Mouse (Mus musculus) bone marrow, adult 2 months (tissue): Measurements from ENCODE around the gene Cttnbp2nl. TPM values are rescaled to one million over a fixed set of nuclear protein-coding genes. Genes with fewer than 3 reads are reported as not detected.

Experiments
- H3K27ac ChIP-seq: fragments of 200-500 bp; 2 replicates; pipeline ENCODE4 v1.5.1; 2012; ENCODE audit warnings: low read depth, mild to moderate bottlenecking, control low read depth, inconsistent platforms, low read length; ENCODE audit not compliant: control insufficient read depth, poor library complexity, insufficient read depth
- H3K4me1 ChIP-seq: fragments of 200-500 bp; 2 replicates; pipeline ENCODE4 v1.6.1; 2011; ENCODE audit warnings: low read length; ENCODE audit not compliant: control insufficient read depth, insufficient read depth
- H3K4me3 ChIP-seq: fragments of 200-500 bp; replicated peaks from 2 replicates; pipeline ENCODE3; 2011; ENCODE audit warnings: mild to moderate bottlenecking, low read depth, low read length, control low read depth; ENCODE audit not compliant: control insufficient read depth
- CTCF ChIP-seq: fragments of 200-500 bp; IDR thresholded peaks from 2 replicates; pipeline ENCODE4 v1.5.1; 2011; ENCODE audit warnings: low read length, control low read depth; ENCODE audit not compliant: control insufficient read depth, insufficient read depth
- POLR2A ChIP-seq: fragments of 200-500 bp; IDR thresholded peaks from 2 replicates; pipeline ENCODE4 v1.6.1; 2011; ENCODE audit warnings: low read depth, mild to moderate bottlenecking, control low read depth, low read length, borderline replicate concordance; ENCODE audit not compliant: control insufficient read depth
- WGBS: fragments of 180-500 bp; shearing (Covaris S2); methylation state at CpG from one replicate; pipeline ENCODE4 v1.1.7; 2018; 5-methylcytosine and 5-hydroxymethylcytosine counted together
- polyA plus RNA-seq: library from polyadenylated mRNA; stranded (reverse); fragments of >200 nt; gene quantifications from 2 replicates; pipeline ENCODE4 v1.2.4, GENCODE M21; 2011; ENCODE audit warnings: low replicate concordance; ENCODE audit not compliant: missing spikeins, insufficient read depth, insufficient read length

Cttnbp2nl gene
- polyA plus RNA-seq, 1 experiment: 5.8 TPM

DNA sequence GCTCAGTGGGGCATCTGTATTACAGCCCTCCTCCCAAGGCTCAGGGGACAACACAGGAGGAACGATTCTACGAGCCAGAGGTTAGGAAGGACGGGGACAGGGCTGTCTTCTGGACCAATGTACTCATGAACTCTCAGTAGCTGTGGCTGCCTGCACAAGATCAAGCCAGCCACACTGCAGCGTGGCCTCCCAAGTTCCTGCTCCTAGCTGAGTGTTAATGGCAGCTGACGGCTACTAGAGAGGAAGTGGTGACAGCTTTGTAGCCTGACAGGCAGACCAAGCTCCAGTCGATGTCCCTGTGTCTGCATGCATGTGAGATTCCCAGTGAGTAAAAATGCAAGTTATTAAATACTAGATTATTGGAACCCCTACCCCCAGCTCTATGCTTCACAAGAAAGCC is 51.6 kb downstream of the Cttnbp2nl start:
- TF ChIP-seq POLR2A (no peak), CTCF (no peak)

DNA sequence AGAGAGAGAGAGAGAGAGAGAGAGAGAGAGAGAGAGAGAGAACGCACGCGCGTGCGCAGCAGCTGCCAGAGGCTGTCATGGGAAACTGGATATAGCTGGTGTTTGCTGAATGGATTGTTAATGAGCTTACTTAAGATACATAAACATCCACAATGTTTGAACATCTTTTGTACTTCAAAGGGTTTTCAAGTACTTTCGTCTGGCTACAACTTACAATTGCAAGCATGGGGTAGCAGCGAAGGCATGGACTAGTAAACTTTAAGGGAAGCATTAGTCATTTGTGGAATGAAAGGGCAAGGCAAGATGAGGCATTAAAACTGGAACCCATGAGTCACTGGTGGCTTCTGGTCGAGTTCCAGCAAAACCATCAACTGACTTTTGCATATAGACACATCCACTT is 52.4 kb downstream of the Cttnbp2nl start:
- Histone ChIP-seq H3K4me1 (no peaks in the 10 kb centered on the region), H3K4me3 (no peak overlapping the region), H3K27ac (no peak overlapping the region)
- TF ChIP-seq CTCF (no peak), POLR2A (no peak)
- 82% methylated on average over 8 of the region's 8 CpGs for WGBS

More for the DNA sequence above, 51.6 kb downstream of the Cttnbp2nl start:
- Histone ChIP-seq H3K27ac (no peak overlapping the region), H3K4me3 (no peak overlapping the region), H3K4me1 (no peaks in the 10 kb centered on the region)
- WGBS: 9% methylated on average over 6 of the region's 6 CpGs

- Histone ChIP-seq H3K4me3 (no peak overlapping the region), H3K4me1 (no peaks in the 10 kb centered on the region), H3K27ac (no peak overlapping the region)
- WGBS: 57% methylated on average over 6 of the region's 6 CpGs
- TF ChIP-seq POLR2A (no peak), CTCF (no peak)
These were observed 55.4 kb downstream of the Cttnbp2nl start for GRCm38 (mm10) chr3:104997563-104997962.

GRCm38 (mm10) chr3:104995707-104996106 is 57.2 kb downstream of the Cttnbp2nl start:
- no peak for TF ChIP-seq CTCF
- TF ChIP-seq POLR2A: no peak
- H3K27ac ChIP-seq: no peak overlapping the region
- no peak overlapping the region for H3K4me3 ChIP-seq
- WGBS: 53% methylated on average over 7 of the region's 7 CpGs
- no peaks in the 10 kb centered on the region for H3K4me1 ChIP-seq

- WGBS: 85% methylated on average over 3 of the region's 3 CpGs
- H3K27ac ChIP-seq: no peak overlapping the region
- H3K4me1 ChIP-seq: no peaks in the 10 kb centered on the region
- no peak overlapping the region for H3K4me3 ChIP-seq
- TF ChIP-seq POLR2A (no peak), CTCF (no peak)
These were observed 58.5 kb downstream of the Cttnbp2nl start for GRCm38 (mm10) chr3:104994415-104994841.

DNA sequence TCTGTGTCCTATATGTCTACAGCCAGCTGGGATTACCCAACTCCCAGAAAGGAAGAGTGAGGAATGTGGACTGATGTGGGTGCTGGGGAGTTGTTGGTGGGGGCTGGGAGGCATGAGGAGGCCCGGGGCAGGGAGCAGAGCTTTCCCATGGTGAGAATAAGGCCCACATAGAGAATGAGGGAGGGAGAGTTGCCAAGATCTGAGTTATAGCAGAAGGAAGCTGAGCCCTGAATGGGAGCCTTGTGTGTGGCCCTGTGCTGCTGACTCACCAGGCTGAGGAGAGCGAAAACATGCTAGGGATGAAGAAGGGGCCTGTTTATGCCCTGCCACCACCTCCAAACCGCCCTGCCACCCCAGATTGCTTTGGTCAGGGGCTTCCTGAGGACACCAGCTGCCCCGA is 59.1 kb downstream of the Cttnbp2nl start:
- Histone ChIP-seq H3K27ac (no peak overlapping the region), H3K4me1 (no peaks in the 10 kb centered on the region), H3K4me3 (no peak overlapping the region)
- TF ChIP-seq POLR2A: no peak
- TF ChIP-seq CTCF: no peak
- 41% methylated on average over 4 of the region's 4 CpGs for WGBS

DNA sequence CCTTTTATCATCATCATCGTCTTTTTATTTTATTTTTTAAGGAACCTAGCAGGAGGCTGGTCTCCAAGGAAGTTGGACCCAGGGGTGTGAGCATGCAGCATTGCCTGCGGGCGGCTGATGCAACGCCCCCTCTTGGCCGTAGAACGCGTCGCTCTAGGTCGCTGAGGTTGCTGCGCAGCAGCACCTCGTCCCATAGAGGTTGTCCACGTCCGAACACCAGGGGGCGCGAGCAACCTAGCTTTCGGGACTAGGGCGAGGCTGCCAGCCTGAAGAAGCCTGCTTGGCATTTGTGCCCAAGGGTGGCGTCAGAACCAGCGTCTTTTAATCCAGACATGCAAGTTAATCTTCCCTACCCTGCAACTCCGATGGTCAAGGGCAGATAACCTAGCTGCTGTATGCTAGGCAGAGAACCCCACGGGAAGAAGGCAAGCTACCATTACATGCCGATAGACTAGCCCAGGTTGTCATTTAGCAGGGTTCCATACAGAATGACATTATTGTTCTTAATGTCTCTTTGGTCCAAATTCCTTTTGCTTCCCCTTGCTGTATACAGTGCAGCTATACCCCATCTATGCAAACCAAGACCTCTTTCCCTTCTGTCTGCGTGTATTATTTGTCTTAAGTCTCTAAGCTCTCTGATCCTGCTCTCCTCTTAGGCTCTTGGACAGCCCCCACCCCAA is 60.1 kb downstream of the Cttnbp2nl start:
- no peak for TF ChIP-seq POLR2A
- peak; percentile 88 for TF ChIP-seq CTCF
- no peaks in the 10 kb centered on the region for H3K4me1 ChIP-seq
- H3K27ac ChIP-seq: no peak overlapping the region
- WGBS: 11% methylated on average over 23 of the region's 23 CpGs
- H3K4me3 ChIP-seq: no peak overlapping the region

- no peaks in the 10 kb centered on the region for H3K4me1 ChIP-seq
- no peak overlapping the region for H3K4me3 ChIP-seq
- no peak overlapping the region for H3K27ac ChIP-seq
- WGBS: 78% methylated on average over 5 of the region's 5 CpGs
- TF ChIP-seq CTCF: no peak
- no peak for TF ChIP-seq POLR2A
These were observed 61.2 kb downstream of the Cttnbp2nl start for GRCm38 (mm10) chr3:104991703-104992102.
